Mouse (Mus musculus) myocyte (in vitro differentiated cells): ENCODE results near the gene Spag6l. TPM values are rescaled to one million over a fixed set of nuclear protein-coding genes. Genes with fewer than 3 reads are reported as not detected.

Experiments used
- H3K27me3 ChIP-seq: one replicate; pipeline ENCODE4 v1.6.1; 2011; ENCODE audit not compliant: control insufficient read depth, insufficient read depth, insufficient read length
- H3K36me3 ChIP-seq: one replicate; pipeline ENCODE4 v1.6.1; 2011; ENCODE audit not compliant: control insufficient read depth, insufficient read depth
- H3K4me2 ChIP-seq: one replicate; pipeline ENCODE4 v1.6.1; 2011; ENCODE audit warnings: low read depth, control low read depth
- H3K4me3 ChIP-seq: one replicate; pipeline ENCODE4 v1.5.1; 2011; ENCODE audit warnings: mild to moderate bottlenecking, control low read depth, moderate library complexity
- H3K79me2 ChIP-seq: one replicate; pipeline ENCODE4 v1.6.1; 2011; ENCODE audit not compliant: control insufficient read depth, insufficient read depth
- H3ac ChIP-seq: one replicate; pipeline ENCODE4 v1.6.1; 2011; ENCODE audit not compliant: control insufficient read depth, insufficient read length
- CEBPB ChIP-seq: IDR thresholded peaks from 2 replicates; pipeline ENCODE4 v1.6.1; 2011; ENCODE audit warnings: mild to moderate bottlenecking, moderate library complexity; ENCODE audit not compliant: poor library complexity, insufficient read depth, severe bottlenecking
- E2F4 ChIP-seq: IDR thresholded peaks from one replicate; pipeline ENCODE4 v1.6.1; 2011; ENCODE audit warnings: mild to moderate bottlenecking, control low read depth, moderate library complexity; ENCODE audit not compliant: insufficient read depth
- MAX ChIP-seq: IDR thresholded peaks from one replicate; pipeline ENCODE4 v1.6.1; 2011; ENCODE audit warnings: low read depth, mild to moderate bottlenecking, control low read depth
- MYOD1 ChIP-seq, 3 experiments: IDR thresholded peaks; one replicate each; pipeline ENCODE4 v1.6.1; 2011; ENCODE audit warnings: control low read depth in 2 of 3, low read depth in 2 of 3, mild to moderate bottlenecking in 2 of 3, moderate library complexity in 1 of 3; ENCODE audit not compliant: insufficient read length in 2 of 3, control insufficient read depth in 1 of 3
- MYOG ChIP-seq, 3 experiments: IDR thresholded peaks; one replicate each; pipeline ENCODE4 v1.6.1; 2011; ENCODE audit warnings: control low read depth in 2 of 3, low read depth in 2 of 3, mild to moderate bottlenecking in 2 of 3; ENCODE audit not compliant: insufficient read length in 2 of 3, control insufficient read depth in 1 of 3, insufficient read depth in 1 of 3
- POLR2A ChIP-seq: IDR thresholded peaks from one replicate; pipeline ENCODE4 v1.6.1; 2011; ENCODE audit warnings: low read depth, mild to moderate bottlenecking, control low read depth, moderate library complexity; ENCODE audit not compliant: insufficient read length
- POLR2AphosphoS2 ChIP-seq: IDR thresholded peaks from one replicate; pipeline ENCODE4 v1.6.1; 2011; ENCODE audit warnings: low read depth, control low read depth; ENCODE audit not compliant: insufficient read length
- REST ChIP-seq: IDR thresholded peaks from one replicate; pipeline ENCODE4 v1.6.1; 2011; ENCODE audit warnings: mild to moderate bottlenecking, control low read depth, moderate library complexity; ENCODE audit not compliant: insufficient read depth, insufficient read length
- SRF ChIP-seq: IDR thresholded peaks from one replicate; pipeline ENCODE4 v1.6.1; 2011; ENCODE audit warnings: low read depth; ENCODE audit not compliant: control insufficient read depth, insufficient read length
- TCF12 ChIP-seq: IDR thresholded peaks from one replicate; pipeline ENCODE4 v1.6.1; 2011; ENCODE audit warnings: mild to moderate bottlenecking, control low read depth; ENCODE audit not compliant: poor library complexity, insufficient read depth, severe bottlenecking
- TCF3 ChIP-seq: IDR thresholded peaks from one replicate; pipeline ENCODE4 v1.6.1; 2011; ENCODE audit warnings: low read depth, control low read depth; ENCODE audit not compliant: insufficient read length
- USF1 ChIP-seq: IDR thresholded peaks from one replicate; pipeline ENCODE4 v1.6.1; 2011; ENCODE audit warnings: low read depth, mild to moderate bottlenecking, control low read depth, moderate library complexity
- polyA plus RNA-seq: library from polyadenylated mRNA; unstranded; fragments of >200 nt; fragmentation: generic; extraction: Trizol; gene quantifications from one replicate; pipeline ENCODE4 v1.2.1, GENCODE M21; 2012; ENCODE audit warnings: missing spikeins

Gene Spag6l
- polyA plus RNA-seq, 1 experiment: not detected

- TF ChIP-seq REST: no peak
- TF ChIP-seq E2F4: no peak
- TF ChIP-seq CEBPB: no peak
- no peak for TF ChIP-seq MAX
- TF ChIP-seq MYOG (IDR thresholded peaks at IDR 0.05; ENCODE audit: control insufficient read depth in 1 of 3, insufficient read depth in 1 of 3, insufficient read length in 2 of 3, low read depth in 2 of 3): no peak
- TF ChIP-seq TCF3: no peak
- no peak for TF ChIP-seq POLR2AphosphoS2
- no peak for TF ChIP-seq SRF
- no peak for TF ChIP-seq POLR2A
- no peak for TF ChIP-seq USF1
- TF ChIP-seq TCF12: no peak
- TF ChIP-seq MYOD1 (IDR thresholded peaks at IDR 0.05; ENCODE audit: control insufficient read depth in 1 of 3, insufficient read length in 2 of 3, low read depth in 2 of 3): no peak
- H3K4me2 ChIP-seq: no peak overlapping the region
- no peak overlapping the region for H3ac ChIP-seq
- H3K79me2 ChIP-seq: no peaks in the 10 kb centered on the region
- peaks cover 9% of the 10 kb centered on the region for H3K27me3 ChIP-seq
- H3K36me3 ChIP-seq: no peaks in the 10 kb centered on the region
- H3K4me3 ChIP-seq: no peak overlapping the region
These were observed 36.7 kb upstream of the Spag6l start for GRCm38 (mm10) chr16:16865696-16866561.

GRCm38 (mm10) chr16:16865217-16865616, 36.0 kb upstream of the Spag6l start:
- TF ChIP-seq REST (no peak), MAX (no peak), SRF (no peak), E2F4 (no peak), TCF12 (no peak), POLR2AphosphoS2 (no peak), CEBPB (no peak), USF1 (no peak), TCF3 (no peak), MYOG (IDR thresholded peaks at IDR 0.05; ENCODE audit: control insufficient read depth in 1 of 3, insufficient read depth in 1 of 3, insufficient read length in 2 of 3, low read depth in 2 of 3) (no peak), MYOD1 (IDR thresholded peaks at IDR 0.05; ENCODE audit: control insufficient read depth in 1 of 3, insufficient read length in 2 of 3, low read depth in 2 of 3) (no peak), POLR2A (no peak)
- Histone ChIP-seq H3ac (no peak overlapping the region), H3K4me3 (no peak overlapping the region), H3K4me2 (no peak overlapping the region), H3K36me3 (no peaks in the 10 kb centered on the region), H3K79me2 (no peaks in the 10 kb centered on the region), H3K27me3 (peaks cover 9% of the 10 kb centered on the region)

- Histone ChIP-seq H3K4me3 (no peak within 1 kb of the TSS), H3K27me3 (peaks cover 12% of the 10 kb centered on the region)
- TF ChIP-seq SRF (no peak), POLR2A (no peak), MYOD1 (IDR thresholded peaks at IDR 0.05; ENCODE audit: control insufficient read depth in 1 of 3, insufficient read length in 2 of 3, low read depth in 2 of 3) (no peak), TCF12 (no peak), CEBPB (no peak), TCF3 (no peak), MAX (no peak), USF1 (no peak), MYOG (IDR thresholded peaks at IDR 0.05; ENCODE audit: control insufficient read depth in 1 of 3, insufficient read depth in 1 of 3, insufficient read length in 2 of 3, low read depth in 2 of 3) (no peak), POLR2AphosphoS2 (no peak), REST (no peak)
These were observed 34.7 kb upstream of the Spag6l start, which contains the start of gene Igll1 for GRCm38 (mm10) chr16:16863978-16864377. Gene Igll1, minus strand, starts transcription at chr16:16863985.

GRCm38 (mm10) chr16:16862288-16862687, 33.0 kb upstream of the Spag6l start:
- no peak overlapping the region for H3K4me3 ChIP-seq
- TF ChIP-seq MYOG (IDR thresholded peaks at IDR 0.05; ENCODE audit: control insufficient read depth in 1 of 3, insufficient read depth in 1 of 3, insufficient read length in 2 of 3, low read depth in 2 of 3): no peak

More at GRCm38 (mm10) chr16:16863978-16864377, 34.7 kb upstream of the Spag6l start, which contains the start of gene Igll1:
- H3K4me2 ChIP-seq: no peak within 1 kb of the TSS
- H3K36me3 ChIP-seq: no peaks in the 10 kb centered on the region
- H3K79me2 ChIP-seq: no peaks in the 10 kb centered on the region
- H3ac ChIP-seq: no peak within 1 kb of the TSS

More at GRCm38 (mm10) chr16:16862288-16862687, 33.0 kb upstream of the Spag6l start:
- H3K27me3 ChIP-seq: peaks cover 12% of the 10 kb centered on the region
- H3K79me2 ChIP-seq: no peaks in the 10 kb centered on the region
- no peaks in the 10 kb centered on the region for H3K36me3 ChIP-seq
- no peak overlapping the region for H3K4me2 ChIP-seq
- no peak overlapping the region for H3ac ChIP-seq
